Mouse (Mus musculus) NIH3T3 (cell line): ENCODE measurements at regions not wholly inside any gene's neighbourhood (a gene's known extent, or its start where the extent isn't known, plus 50 kb on each side); places are given as distances from the start of the nearest gene placed in this dataset.
"Not testable (repeated sequence)": the region's sequence is repeated elsewhere in the genome, so short reads cannot be mapped to it uniquely, and the experiment has no call there.

Source experiments
- DNase-seq: peaks from one replicate; pipeline ENCODE4 v3.0.0-alpha.2; 2012; ENCODE audit warnings: low read depth

DNA sequence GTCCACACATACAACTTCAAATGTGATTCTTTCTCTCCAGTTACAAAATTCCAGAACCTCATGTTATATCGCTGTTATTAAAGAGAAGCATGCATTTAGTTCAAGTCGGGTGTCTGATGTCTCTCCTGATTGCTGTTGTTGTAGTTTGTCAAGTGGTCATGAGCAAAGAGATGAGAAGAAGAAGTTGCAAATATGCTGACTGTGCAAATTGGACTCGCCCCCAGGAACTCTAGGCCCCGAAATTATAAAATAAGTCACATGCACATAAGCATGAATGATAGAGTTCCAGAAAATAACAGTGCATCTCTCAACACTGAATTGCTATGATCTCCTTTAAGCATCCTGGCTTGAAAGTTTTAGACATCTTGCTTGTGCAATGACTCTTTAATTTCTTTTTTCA, 53.3 kb downstream of the Kif2b start:
- no peak for DNase-seq

DNA sequence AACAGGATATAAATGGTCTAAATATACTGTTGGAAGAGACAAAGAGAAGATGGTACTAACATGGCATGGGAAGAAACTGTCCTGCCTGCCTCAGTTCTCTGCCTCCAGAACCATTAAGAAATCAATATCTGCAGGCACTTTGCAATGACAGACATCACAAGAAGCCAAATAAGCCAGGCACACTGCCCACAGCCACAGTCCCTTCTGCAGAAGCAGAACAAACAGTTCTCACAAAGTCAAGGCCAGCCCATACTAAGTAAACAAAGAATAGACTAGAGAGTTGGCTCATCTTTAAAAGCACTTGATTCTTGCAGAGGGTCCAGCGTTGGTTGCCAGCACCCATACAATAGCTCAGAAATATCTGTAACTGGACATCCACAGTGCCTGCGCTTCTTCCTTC, 98.1 kb downstream of the Kif2b start:
- DNase-seq, result no peak

DNA sequence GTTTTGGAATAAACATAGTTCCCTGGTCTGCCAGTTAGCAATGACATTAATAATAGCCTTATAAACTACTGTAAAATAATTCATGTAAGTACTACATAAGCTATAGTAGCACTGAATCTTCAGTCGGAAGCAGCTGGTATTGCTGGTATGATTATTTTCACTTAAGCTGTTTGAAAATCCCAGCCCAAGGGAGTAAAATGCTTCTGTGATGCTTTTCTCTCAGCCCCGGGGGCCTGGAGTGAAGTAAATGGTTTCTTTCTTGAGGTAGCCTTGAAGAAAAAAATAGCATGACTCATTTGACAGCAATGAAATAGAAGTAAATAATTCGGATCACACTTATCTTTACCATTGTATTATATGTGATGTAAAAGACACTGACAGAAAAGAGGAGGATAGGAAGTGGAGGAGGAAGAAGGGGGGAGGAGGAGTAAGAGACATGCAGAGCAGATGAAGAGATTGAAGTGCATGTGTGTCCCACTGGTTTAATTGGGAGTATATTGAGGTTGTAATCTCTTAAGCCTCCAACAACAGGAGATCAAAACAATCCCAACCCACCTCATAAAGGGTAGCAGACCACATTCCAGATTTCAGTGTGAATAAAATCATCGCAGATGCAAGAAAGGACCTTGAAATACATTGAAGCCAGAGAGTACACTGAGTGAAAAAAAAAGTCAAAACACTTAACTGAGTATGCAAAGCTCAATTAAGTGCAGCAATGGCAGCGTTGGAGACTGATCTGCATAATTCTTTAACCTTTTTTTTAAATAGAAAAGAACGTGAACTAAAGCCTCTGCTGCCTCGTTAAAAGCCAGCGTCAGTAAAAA, 113.6 kb downstream of the Kif2b start:
- peak; percentile 4 for DNase-seq

DNA sequence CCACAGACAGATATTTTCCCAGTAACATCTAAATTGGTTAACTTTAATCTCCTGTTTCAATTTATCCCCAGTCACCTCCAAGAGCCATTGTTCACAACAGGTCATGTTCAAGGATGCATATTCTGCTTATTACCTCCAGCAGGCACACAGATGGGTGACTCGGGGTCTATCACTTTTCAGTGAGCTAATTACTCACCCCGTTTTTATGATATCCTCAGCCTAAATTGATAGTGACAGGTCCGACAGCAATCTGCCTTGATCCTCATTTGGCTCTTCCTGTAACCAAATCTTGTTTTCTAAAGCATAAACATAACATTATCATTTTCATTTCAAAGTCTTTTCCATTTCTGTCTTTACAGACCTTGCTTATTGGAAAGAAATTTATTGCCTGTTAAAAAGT, 115.4 kb downstream of the Kif2b start:
- no peak for DNase-seq

DNA sequence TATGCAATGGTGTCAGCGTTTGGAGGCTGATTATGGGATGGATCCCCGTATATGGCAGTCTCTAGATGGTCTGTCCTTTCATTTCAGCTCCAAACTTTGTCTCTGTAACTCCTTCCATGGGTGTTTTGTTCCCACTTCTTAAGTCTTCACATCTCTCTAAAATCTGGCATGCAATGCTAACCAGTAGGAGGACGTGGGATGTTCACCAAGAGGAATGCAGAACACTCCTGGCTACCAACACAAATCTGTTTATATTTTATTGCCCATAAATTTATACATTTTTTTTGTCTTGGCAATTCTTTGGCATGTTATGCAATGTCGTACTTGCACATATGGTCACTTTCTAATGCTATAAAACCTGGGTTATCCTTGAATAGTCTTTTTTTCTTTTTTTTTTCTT, 135.0 kb downstream of the Kif2b start:
- peak; percentile 15 for DNase-seq

DNA sequence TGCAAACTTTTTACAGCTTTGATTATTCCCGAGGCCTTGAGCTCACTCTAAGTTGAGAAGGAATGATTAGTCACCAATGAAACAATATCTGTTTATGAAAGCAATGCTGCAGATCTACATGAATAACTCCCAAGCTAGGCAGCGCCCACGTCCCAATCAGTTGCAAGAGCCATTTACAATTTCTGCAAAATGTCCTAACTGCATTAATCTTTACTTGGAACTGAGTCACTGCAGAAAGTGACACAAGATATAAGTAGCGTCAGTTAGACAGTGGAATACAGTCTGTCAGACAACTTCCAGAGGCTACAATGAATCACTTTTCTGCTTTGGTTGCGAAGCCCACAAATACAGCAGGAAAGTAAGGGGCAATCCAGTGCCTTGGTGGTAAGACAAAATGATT, 145.2 kb downstream of the Kif2b start:
- peak; percentile 30 for DNase-seq

DNA sequence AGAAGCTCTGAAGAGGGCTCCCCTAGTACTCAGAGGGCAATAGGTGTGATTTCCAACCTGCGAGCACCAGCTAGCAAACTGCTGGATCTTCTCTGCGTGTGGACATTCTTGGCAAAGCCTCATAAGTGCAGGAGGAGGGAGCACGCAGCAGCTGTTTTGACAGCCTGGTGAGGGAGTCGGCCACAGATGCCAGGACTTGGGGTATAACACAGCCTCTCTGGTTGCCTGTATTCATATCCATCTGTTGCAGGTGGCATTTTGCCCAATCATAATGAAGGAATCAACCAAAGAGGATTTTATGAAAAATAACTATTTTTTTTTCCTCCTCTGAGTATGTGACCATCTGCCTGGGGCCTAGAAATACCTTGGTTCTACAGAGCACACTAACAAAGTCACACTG, 150.6 kb downstream of the Kif2b start:
- peak; percentile 46 for DNase-seq

DNA sequence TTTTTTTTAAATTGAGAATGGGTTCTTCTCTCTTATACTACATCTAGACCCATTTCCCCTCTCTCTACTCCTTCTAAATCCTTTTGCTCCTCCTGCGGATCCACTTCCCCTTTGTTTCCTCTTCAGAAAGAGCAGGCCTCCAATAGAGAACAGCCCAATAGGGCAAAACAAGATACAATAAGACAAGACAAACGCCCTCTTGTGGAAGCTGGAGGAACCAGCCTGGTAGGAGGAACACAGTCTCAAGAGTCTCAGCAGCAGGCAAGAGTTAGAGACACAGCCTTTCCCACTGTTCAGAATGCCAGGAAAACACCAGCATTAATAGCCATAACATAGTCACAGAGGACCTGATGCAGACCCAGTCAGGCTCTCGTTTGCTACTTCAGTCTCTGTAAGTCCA, 190.2 kb downstream of the Kif2b start:
- DNase-seq, result peak; percentile 5

DNA sequence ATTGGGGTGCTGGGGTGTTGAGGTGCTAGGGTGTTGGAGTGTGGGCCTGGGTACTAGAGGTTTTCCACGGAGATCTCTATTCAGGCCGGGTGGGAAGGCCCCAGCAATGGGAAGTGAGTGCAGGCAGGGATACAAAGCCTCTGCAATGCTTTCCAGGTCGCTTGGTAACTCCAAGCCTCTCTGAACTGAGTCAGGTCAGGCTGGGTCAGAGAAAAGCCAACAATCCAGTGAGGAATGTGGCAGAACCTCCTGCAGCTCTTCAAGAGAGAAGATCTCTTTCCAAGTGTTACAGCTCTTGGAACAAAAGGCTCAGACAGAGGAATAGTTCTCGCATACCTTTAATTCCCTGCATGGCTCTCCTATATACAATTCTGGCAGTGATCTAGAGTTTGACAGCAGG, 220.3 kb downstream of the Kif2b start:
- no peak for DNase-seq

DNA sequence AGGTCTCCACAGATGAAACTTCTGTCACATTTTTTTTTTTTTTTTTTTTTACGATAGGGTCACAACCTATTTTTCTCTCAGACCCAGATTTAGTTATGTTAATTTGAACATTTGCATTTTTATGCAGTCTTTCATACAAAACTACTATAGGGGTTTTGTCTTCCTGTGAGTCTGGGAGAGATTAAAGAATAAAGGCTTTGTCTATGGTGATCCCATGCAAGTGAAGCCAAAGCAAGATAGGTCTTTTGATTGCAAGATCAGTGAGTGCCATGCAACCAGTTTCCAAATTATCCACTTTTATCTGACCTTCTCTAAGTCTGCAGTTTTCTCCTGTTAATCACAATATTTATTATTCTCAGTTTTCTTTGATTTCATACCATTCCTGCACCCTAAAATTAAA, 234.7 kb downstream of the Kif2b start:
- no peak for DNase-seq

DNA sequence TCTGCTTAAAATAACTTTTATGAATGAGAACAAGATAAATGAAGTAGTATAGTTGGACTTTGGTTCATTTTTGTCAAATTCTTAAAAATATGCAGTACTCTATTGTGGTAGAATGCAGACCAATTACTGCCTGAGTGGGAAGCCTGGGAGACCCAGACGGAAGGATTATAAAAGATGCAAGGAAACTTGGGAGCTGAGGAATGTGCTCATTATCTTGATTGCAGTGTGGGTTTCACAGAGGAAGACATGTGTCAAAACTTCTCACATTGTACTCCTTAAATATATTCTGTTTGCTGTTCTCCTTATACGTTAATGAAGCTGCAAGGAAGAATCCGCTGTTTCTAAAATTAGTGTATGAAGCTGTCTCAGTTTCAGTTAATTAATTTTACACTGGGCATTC, 244.3 kb downstream of the Kif2b start:
- no peak for DNase-seq

DNA sequence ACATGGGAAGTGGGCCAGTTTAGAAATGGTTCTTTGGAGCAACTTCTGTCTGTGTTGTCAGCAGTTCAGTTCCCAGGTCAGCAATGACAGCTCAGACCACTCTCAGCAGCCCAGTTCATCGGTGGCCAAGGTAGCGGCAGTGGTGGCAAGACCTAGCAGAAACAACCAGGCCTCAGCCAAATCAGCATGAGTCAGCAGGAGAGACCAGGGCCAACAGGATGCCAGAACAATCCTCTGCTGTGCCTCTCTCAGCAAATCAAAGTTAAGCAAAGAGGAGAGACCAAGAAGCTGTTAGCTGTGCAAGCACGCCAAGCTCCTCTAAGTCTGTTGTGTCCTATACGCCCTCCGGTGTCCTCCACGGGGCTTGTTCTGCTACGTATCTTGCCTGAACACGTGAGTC, 249.8 kb downstream of the Kif2b start:
- DNase-seq, result peak; percentile 37

DNA sequence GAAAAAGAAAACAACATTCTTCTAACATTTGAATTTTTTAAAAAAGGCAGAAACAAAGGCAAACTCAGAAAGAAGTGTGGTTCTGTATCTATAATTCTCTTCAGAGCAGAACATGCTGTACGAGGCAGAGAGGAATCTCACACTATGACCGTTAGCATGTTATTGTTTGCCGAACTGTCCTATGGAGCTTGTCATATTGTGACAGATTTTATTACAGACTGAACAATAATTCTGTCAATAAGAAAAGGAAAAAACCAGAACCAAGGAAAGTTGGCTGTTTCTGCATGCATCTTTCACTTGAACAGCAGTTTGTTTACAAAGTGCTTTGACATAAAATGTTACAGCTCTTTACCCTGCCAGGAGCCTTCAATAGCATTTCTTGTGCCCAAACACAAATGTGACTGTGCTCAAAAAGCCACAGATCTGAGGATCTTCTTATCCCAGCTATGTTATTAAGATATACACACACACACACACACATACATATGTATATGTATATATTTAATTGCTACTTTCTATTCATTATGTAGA, 267.1 kb downstream of the Kif2b start:
- DNase-seq, result no peak

DNA sequence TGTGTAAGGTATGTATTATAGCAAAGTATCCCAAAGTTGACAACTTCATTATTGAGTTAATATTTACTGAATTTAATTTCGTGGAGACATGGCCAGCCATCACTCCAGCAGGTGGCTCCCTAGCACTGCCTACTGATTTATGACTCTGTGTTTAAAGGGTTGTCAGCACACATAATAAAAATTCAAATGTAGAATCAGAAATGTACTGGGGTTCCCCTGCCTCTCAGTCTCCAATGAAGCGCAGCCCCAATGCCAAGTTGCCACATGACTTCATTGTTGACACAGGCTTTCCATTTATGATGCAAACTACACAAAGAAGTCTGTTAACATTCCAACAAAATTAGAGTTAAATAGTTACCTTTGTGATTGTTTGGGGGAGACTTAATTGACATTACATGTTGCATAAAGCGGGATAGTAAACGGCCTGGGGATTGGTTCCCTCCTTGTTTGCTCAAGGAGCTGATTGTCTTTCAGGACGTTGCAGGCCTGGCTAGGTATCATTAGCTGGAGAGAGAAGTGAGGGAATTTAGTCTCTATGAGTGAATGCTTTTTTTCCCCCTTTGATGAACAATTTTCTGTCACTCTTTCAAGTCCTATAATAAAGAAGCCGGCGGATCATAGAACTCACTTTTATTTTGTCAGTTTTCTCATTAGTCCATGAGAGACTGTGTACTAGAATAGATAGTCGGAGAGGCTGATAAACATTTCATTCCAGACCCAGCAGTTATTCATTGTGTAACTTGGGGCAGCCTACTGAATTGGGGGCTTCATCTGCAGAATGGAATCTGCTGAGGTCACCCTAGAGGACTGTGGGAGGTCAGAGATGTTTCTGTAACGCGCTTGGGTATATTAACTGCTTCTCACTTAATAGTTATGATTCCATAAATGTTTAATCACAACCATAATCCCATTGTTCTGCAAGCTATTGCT, 287.9 kb downstream of the Kif2b start:
- DNase-seq, result peak; percentile 78

DNA sequence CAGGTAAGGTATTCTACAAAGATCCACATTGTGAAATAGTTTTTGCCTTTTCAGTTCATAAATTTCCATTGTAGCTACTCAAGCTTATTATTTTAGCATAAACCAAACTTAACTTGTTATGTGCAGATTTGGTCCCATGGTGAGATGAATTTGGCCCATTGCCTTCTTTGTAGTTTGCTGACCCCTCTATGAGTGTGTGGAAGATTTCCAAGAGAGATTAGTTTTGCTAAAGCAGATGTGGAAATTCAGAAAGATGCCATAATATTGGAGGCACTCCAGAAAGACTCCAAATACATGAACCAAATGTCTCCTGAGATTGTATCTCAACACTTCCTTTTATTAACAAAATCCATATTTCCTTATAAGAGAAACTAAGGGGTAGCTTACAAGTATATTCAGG, 291.0 kb downstream of the Kif2b start:
- DNase-seq, result peak; percentile 79

DNA sequence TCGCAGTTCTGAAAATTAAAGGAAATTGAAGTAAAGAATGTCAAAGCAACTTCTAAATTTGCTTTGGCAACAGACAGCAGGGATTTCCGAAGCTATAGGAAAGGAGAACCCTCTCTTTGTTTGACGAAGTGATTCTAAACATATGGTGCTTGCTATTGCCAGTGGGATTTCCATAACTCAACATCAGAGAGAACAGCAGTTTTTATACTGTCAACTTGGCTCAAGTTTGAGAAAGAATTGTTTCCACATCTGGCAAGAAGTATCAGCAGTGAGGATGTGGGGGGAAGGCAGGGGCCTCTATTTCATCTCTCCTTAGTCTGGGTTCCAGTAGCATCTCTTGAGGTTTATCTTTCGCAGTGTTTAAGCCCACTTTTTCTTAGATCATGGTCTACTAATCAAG, 315.1 kb downstream of the Kif2b start:
- DNase-seq, result peak; percentile 57

DNA sequence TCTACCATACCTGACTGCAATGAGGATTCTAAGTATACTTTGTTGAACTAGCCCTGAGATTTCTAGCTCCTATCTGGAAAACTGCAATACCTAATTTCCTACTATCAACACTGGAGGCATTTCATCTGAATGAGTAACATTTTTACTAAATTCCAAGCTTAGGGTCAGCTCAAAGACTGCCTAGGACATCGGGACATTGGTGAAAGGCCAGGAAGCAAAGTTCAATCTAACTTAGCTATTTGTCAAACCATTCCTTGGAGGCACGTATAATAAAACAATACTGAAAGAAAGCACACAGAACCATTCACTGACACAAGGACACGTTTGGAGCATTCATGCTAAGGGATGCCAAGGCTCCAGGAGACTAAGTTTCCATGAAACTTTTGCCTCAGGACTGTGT, 335.3 kb downstream of the Kif2b start:
- not testable (repeated sequence) for DNase-seq

DNA sequence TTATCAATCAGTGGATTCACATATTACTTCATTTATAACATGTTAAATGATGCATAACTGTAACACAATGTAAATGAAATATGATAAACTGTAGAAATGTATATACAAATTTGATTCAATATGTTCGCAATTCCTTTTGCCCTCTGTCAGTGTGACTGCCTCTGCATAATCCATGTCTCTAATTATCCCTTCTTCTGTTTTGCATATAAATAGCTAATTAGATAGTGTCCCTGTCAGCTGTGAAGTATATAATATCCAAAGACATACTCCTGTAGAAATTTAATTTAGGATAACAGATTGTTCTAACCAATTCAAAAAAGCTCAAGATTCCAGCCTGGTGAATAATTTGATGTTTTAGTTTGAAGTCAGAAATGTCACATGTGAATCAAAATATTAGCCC, 361.2 kb downstream of the Kif2b start:
- DNase-seq, result no peak

DNA sequence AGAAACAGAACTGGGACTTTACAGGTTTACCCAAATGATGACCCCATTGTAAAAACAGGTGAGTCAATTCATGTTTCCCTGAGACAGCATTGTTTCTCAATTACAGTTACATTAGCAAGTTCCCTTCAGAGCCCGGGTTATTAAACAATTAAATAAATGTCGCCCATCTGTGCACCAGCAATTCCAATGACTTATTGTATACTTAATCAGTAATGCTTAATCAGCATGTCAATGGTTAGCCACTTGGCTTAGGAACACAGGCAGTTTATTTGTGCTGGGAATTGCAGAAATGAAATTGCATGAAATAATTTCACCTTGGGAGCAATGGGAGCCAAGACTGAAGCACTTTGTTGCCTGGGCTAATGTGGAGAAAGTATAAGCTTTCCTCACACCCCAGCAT, 364.3 kb downstream of the Kif2b start:
- DNase-seq, result no peak

DNA sequence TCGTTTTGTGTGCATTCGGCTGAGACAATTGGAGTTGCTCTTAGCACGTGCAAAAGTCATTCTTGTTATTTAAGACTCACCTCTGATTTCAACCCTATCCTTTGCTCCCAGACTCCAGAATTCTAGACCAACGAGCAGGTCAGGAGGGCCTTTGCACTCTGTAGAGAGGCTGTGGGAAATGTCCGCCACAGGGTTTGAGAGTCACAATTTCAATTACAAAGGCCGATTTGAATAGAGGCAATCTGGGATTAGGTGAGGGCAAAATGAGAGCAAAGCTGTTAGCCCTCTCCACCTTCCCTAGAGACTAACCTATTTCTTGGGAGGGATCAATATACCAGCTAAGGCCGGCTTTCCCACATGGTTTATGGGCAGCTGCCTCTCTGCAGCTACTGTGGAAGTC, 370.9 kb downstream of the Kif2b start:
- no peak for DNase-seq

DNA sequence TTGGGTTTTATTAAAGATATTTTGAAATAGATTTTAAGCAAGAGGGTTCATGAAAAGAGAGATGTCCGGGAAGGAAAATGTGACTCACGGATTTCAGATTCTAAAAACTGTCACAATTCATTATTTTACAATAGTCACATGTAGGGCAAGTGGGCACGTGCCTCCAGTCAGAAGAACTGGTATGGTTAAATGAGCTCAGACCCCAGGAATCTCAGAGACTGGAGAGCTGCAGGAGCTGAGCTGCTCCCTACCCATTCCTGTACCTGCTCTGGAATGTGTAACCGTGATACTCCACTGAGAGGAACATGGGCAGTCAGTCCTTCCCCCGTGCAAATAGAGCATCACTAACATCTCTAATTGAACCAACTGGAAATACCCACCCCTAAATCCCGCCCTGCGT, 372.9 kb downstream of the Kif2b start:
- DNase-seq, result peak; percentile 91

DNA sequence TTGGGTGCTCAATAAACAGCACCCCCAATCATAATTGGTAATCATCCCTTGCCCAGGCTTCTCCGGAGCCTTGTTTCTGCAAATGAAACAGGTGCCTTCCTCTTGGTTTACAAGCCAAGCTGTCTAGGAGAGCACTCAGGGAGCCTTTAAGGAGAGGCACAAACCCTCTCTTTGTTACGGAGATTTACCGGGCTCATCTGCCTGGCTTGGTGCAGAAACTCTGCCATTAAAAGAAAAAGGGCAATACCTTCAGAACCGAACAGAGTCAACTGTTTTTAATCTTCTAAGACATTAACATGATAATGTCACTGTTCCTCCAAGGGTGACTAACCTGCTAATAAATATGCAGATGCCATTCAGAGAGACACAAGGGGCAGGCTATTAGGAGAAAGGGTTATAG, 380.5 kb downstream of the Kif2b start:
- no peak for DNase-seq

DNA sequence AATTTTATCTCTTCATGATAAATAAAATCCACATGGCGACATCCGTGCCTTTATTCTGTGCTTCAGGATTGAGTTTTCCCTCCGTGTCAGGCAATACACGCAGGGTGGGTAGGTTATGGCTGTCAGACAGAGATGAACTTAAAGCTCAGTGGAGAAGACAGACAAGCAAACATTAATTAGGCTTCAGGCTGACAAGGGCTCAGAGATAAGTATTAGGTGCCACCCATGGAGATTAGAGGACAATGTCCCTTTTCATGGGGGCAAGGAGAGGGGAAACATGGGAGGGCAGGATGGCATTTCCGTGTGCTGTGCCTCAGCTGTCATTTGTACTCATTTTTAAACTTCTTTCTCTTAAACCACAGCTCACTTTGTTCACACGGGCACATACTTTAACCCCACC, 381.0 kb downstream of the Kif2b start:
- DNase-seq, result no peak
